Mouse (Mus musculus) forelimb bud, embryonic 11.5 days (tissue): ENCODE measurements around the gene Sars.

ENCODE experiments used
- DNase-seq: peaks from one replicate; pipeline ENCODE4 v3.0.0-alpha.2; 2012; ENCODE audit warnings: low read depth, low spot score

Gene Sars

DNA sequence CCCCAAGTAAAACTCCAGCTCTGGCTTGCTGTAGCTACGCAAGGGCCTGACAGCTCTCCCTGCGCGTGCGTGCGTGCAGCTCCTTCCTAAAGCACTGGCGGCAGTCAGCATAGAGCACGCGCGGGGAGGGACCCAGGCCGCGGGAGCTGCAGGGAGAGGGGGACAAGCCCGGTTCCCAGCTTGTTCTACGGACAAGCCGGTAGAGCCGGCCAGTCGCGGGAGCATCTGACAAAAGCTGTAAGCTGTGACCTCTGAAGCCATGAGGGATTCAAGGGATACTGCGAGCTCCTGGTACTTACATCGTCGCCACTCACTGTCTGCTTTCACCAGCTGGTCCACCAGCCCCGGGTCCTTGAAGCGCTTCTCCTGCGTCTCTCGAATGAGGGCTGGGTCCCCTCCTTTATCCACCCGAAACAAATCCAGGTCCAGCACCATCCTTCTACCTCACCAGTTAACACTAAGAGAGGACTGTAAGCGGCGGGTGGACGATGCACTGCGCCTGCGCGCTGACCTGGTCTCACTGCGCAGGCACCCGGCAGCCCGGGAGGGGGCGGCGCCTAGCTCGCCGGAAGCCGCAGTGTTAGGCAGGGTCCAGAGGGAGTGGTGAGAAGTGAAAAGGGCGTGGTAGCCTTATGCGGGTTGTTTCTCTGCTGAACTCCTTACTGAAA, at the start of gene Sars:
Sars (minus strand) TSS at position 512 of the 668 bp plus-strand sequence.
- DNase-seq = peak; percentile 90

DNA sequence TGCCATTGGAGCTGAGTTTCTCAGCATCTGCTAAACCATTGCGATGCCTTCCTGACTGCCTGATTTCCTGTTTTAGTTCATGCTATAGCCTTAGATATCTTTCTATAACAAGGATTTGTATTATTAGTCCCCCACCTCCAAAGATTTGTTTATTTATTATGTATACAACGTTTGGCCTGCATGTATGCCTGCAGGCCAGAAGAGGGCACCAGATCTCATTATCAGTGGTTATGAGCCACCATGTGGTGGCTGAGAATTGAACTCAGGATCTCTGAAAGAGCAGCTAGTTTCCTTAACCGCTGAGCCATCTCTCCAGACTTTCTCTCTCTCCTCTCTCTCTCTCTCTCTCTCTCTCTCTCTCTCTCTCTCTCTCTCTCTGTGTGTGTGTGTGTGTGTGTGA, 45.0 kb upstream of the Sars start:
- DNase-seq = no peak

DNA sequence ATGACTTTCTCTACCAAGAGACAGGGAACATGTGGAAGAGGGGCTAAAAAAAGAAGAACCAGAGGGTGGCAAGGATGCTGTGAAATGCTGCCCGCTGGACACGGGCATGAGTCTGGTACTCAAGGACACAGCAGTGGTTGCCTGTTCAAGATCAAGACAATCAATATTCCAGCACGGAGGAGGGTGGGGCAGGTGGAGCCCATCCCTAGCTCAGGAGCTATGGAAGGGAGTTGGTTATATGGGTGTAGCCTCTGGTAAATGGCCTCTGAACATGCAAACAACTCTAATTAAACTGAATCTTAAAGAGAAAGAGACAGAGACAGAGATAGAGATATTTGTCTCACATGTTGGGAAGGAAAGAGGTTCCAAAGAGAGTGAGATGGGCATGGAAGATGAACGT, 39.7 kb upstream of the Sars start:
- no peak for DNase-seq

- DNase-seq = no peak
Observed at GRCm38 (mm10) chr3:108478800-108479199, 33.8 kb upstream of the Sars start.

- no peak for DNase-seq
Observed at GRCm38 (mm10) chr3:108476761-108477619, 32.0 kb upstream of the Sars start.

DNA sequence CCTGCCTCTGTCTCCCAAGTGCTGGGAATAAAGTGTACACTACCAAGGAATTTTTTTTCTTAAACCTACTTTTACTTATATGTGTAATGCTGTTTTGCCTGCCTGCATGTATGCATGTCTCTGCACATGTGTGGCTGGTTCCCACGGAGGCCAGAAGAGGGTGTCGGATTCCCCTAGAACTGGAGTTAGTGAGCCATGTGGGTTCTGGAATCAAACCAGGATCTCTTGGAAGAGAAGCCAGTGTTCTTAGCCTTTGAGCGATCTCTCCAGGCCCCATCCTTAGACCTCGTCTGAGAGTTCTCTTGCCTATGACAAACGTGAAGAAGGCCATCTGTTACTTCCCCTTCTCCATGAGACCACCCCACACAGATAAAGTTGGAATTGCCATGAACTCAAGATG, 30.5 kb upstream of the Sars start:
- no peak for DNase-seq

DNA sequence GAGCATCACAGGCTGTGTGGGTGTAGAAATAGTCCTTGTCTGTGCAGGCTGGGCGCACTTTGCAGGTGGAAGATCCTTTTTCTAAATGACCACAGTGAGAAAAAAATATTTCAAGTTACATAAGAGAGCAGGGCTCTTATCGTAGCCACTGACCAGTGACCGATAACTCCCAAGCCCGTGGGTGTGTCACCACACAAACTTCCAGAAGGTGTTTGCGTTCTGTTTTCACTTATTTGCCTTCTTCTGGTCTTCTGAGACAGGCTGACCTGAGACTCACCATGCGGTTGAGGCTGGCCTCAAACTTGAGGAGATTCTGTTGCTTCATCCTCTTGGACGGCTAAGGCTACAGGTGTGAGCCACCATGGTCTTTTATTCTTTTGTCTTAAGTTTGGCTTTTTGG, 30.0 kb upstream of the Sars start:
- DNase-seq = no peak

GRCm38 (mm10) chr3:108467760-108468159, 22.8 kb upstream of the Sars start:
- DNase-seq = no peak

DNA sequence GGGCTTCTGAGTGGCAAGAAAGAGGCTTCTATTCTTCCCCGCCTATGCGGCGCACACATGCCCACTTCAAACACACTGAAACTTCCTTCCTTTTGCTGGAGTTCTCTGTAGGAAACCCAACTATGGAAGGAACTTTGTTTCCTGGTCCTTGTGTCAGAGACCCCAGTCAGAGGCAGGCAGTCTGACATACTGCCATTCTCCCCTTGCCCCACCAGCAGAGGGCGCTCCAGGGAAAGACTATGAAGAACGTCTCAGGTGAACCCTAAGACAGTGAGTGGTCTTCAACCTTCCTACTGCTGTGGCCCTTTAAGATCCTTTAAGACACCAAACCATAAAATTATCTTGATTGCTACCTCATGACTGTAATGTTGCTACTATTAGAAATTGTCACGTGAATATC, 21.4 kb upstream of the Sars start:
- no peak for DNase-seq

GRCm38 (mm10) chr3:108458866-108459265, 13.9 kb upstream of the Sars start:
- no peak for DNase-seq

GRCm38 (mm10) chr3:108458380-108458779, 13.4 kb upstream of the Sars start:
- DNase-seq = no peak

DNA sequence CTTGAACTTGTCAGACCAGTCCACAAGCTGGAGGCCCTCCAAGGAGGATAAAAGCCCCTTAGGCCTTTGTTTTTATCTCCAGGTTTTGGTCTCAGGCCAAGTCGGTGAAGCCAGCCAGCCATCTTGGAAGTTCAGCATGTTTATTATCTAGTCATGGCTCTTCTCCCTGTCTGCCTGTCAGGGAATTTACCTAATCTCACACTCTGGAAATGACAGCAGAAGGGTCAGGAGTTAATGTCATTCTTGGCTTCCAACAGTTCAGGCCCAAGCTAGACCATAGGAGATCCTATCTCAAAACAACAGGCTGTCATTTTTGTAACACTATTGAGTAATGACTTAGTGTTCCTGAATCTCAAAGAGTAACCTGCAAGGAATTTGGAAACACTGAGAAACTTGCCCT, 9.2 kb upstream of the Sars start:
- DNase-seq = no peak

DNA sequence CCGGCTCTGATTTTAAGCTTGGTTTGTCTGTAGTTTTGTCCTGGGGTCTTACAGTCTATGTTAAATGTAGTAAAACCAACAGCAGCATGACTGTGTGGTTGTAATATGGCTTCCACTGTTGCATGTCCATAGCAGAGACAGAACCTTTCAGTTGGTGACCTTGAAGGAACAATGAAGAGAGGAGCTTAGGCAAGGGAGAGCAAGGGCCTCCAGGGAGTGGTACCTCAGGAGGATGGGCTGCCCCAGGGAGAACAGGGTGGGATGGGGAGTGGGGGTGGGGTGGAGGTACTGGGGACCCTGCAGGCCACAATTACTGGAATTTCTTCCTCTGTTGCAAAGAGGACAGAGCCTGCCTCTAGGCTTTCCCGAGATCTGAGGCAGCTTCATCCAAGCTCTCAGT, 7.0 kb upstream of the Sars start:
- no peak for DNase-seq

DNA sequence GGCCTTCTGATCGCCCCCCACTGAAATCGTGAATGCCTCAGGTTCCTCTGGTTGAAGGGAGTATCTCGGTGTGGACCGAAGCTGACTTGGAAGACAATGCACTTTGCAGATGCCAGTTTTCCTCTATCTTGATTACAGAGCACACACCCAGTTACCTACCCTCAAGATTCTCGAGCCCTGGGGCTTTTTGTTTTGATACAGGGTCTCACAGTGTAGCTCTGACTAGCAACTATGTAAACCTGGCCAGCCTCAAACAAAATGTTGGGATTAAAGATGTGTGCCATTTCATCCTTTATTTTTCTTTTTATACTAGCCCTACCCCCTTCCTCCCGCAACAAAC, 327 bp upstream of the Sars start:
- DNase-seq = no peak

GRCm38 (mm10) chr3:108444029-108444428, 980 bp downstream of the Sars start:
- DNase-seq = no peak

GRCm38 (mm10) chr3:108436380-108436714, 8.7 kb downstream of the Sars start:
- DNase-seq = no peak

- DNase-seq = no peak
Observed at GRCm38 (mm10) chr3:108435701-108436379, 9.2 kb downstream of the Sars start.

DNA sequence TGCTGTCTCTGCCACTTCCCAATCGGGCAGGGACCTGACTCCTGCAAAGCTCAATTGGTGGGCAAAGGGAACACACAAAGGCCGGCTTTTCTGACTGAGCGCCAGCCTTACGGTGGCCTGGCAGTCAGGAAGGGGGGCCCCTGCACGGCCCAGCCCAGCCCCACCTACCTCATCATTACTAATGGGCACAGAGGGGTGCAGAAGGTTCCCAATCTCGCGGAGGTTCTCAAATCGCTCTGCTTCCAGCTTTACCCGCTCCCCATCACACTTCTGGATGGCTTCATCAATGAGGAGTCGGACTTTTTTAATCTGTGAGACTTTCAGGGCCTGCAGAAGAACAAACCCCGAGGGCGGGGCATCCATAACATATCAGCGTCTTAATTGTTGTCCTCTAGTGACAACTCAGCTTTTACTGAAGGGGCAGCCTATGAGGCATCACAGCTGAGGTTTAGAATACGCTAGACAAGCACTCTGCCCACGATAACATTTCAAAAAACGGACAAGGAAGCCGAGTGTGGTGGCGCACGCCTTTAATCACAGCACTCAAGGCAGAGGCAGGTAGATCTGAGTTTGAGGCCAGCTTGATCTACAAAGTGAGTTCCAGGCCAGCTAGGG, 11.0 kb downstream of the Sars start:
- DNase-seq = no peak

DNA sequence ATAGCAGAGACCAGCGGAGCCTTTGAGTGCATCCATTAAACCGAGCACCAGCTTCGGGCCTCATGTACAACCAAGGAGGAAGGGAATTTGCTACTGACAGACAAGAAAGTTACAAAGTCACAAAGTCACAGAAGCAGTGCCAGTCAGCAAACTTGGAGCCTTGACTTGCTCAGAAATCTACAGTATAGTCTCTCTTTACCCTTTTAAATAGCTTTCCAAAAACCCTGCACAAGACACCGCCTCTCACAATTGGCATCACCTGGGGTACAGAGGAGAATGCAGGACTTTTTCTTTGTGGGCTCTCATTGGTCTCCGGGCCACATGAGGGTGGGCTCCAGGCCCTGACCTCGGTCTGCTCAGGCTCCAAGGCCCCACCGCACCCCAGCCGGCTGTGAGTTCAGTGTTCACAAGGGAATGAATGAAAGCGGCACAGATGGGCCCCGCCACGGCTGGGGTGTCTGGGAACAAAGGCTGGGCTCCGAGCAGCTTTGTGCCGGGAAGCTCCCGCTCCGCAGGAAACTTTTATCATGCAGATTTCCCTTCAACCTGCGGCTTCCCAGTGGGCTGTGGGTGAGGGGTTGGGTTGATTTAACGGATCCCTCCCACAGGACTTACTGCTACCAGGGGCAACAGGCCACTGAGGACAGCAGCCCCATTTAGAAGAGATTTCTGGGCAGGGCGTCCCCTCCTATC, 11.7 kb downstream of the Sars start:
- no peak for DNase-seq

GRCm38 (mm10) chr3:108432542-108433187, 12.3 kb downstream of the Sars start:
- DNase-seq = no peak

- no peak for DNase-seq
Observed at GRCm38 (mm10) chr3:108425624-108426018, 19.4 kb downstream of the Sars start.
